Mouse (Mus musculus): ENCODE data around the gene Syne3. TPM values are rescaled to one million over a fixed set of nuclear protein-coding genes. Genes with fewer than 3 reads are reported as not detected.

Syne3 gene
- total RNA-seq, 2 experiments from 2014 or later, result 1.1 to 1.4 TPM

GRCm38 (mm10) chr12:104881518-104882060 lies 128.0 kb downstream of the Syne3 start:
- no peak for DNase-seq (ENCODE audit: low spot score in 2 of 2)
- intact Hi-C loops (cut with DNase I), result no loop called here

GRCm38 (mm10) chr12:104880367-104880766 lies 129.2 kb downstream of the Syne3 start:
- intact Hi-C loops (cut with DNase I), result no loop called here
- DNase-seq (ENCODE audit: low spot score in 2 of 2), result no peak

Small RNA genes within 50 kb of the gene (microRNA-seq; reads per million reads assigned to microRNA genes)
- 4.7 to 8.1 reads per million in 2 experiments for gene Mir3069

Other genes with a start within 250 kb of the Syne3 start
- 10 to 100 TPM; 27.4 to 28.7 TPM for gene Clmn, start 144.7 kb downstream of the Syne3 start, total RNA-seq (2021)
- gene Glrx5, start 22.9 kb upstream of the Syne3 start, total RNA-seq (2021), result 10 to 100 TPM; 62.5 to 64.1 TPM
- not detected for gene Tcl1b2, start 136.2 kb upstream of the Syne3 start, total RNA-seq (2021)
- gene Tcl1b1, start 149.9 kb upstream of the Syne3 start, total RNA-seq (2021), result not detected
- gene Tcl1b5, start 166.5 kb upstream of the Syne3 start, total RNA-seq (2021), result not detected
- not detected for gene Tcl1b3, start 181.2 kb upstream of the Syne3 start, total RNA-seq (2021)
- gene Tcl1b4, start 192.1 kb upstream of the Syne3 start, total RNA-seq (2021), result not detected
- not detected for gene Tcl1, start 213.0 kb upstream of the Syne3 start, total RNA-seq (2021)